Mouse (Mus musculus): ENCODE measurements around the gene Cpeb4. TPM values are rescaled to one million over a fixed set of nuclear protein-coding genes. Genes with fewer than 3 reads are reported as not detected.
"Not testable (repeated sequence)": the region's sequence is repeated elsewhere in the genome, so short reads cannot be mapped to it uniquely, and the experiment has no call there.

Cpeb4 gene
- polyA plus RNA-seq, 1 experiment from 2014 or later, result 10.2 TPM

DNA sequence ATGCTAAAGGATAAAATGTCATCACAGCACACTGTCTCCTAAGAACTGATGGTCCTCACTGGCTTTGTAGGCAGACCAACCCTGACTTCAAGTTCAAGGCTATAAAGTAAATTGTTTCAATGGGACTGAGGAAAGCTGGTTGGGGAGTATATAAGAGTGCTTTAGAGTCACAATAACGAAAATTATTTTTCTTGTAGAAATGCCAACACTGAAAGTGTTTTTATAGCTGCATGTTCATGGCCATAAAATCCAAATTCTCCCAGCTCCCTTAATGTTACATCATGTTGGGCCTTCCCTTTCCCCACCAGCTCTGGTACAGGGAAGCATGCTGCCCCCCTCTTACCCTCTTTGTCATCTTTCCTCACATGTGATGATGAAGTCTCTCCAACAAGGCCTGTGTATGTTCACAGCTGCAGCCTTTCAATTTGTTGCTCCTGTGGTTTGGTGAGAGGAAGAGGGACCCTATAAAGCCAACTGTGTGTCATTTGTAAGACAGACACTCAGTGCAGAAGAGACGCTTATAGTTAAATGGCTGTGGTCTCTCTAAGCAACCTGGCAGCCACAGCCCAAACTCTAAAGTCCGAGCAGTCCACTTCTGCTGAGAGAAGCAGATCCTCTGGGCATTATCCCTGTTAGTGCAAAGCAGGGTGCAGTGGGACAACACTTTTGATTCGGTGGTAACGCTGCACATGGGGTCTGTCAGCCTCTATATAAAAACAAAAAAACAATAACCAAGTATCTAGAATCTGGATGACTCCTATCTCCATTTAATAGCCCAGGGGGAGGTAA, 29.6 kb upstream of the Cpeb4 start:
- no peak for ATAC-seq (replicated peaks; ENCODE audit: low FRiP score)
- 87% methylated on average over 5 of the region's 5 CpGs for WGBS
- Histone ChIP-seq H3K4me3 (ENCODE audit: low read depth, low read length) (no peak overlapping the region), H3K27me3 (ENCODE audit: control insufficient read depth, insufficient read depth, low read length) (no peaks in the 10 kb centered on the region), H3K9me3 (ENCODE audit: control insufficient read depth, low read length) (no peaks in the 10 kb centered on the region), H3K4me1 (replicated peaks; ENCODE audit: control insufficient read depth, insufficient read depth, low read length) (no peaks in the 10 kb centered on the region; the same call in 1 of the 2 replicates), H3K9ac (ENCODE audit: low read length) (no peak overlapping the region), H3K36me3 (ENCODE audit: control insufficient read depth, insufficient read depth, low read length) (no peaks in the 10 kb centered on the region), H3K4me2 (ENCODE audit: low read depth, low read length, severe bottlenecking) (no peak overlapping the region), H3K27ac (ENCODE audit: low read depth, low read length) (no peak overlapping the region)
- no peak for DNase-seq (ENCODE audit: low spot score)

DNA sequence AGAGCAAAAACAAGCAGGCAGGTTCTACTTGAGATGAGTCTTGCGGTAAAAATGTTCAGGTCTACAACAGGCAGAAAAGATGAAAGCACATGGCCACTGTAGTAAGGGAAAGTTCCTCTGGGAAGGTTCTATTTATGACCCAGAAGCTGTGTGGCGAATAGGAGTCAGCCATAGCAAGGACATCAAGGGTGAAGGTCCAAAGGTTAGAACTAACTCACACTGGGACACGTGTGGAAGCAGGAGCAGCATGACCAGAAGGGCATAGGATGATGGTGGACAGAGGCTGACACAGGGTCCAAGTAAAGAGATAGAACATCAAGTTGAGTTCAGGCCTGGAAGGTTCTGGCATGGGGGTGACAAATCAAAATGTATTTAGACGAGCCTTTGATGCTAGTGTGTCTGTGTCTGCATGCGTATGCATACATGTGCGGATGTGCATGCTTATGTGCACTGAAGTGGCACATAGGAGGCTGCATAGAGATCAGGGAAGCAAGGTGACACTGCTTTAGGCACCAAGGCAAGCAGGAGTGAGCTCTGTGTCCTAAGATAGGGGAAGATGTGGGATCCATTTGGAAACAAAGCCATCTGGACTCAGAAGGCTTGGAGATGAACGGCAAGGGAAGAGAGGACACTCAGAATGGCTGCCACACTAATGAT, 28.7 kb upstream of the Cpeb4 start:
- no peak overlapping the region for H3K27ac ChIP-seq (ENCODE audit: low read depth, low read length)
- 88% methylated on average over 7 of the region's 7 CpGs for WGBS
- no peak for ATAC-seq (replicated peaks; ENCODE audit: low FRiP score)

DNA sequence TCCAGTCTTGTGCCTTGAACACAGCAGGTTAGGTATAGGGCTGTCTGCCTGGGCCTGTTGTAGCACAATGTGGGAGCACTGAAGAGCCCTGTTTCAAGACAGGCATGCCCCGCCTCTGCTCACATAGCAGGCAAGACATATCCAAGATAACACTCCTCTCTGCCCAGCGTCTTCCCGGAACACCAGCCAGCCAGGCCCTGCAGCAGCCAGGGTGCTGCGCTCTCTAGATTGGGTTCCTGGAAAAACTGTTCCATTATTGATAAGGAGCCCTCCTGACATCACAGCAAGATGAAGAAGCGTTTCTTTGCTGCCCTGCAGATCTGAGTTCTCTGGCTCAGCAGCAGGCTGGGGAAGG, 28.2 kb upstream of the Cpeb4 start:
- H3K9ac ChIP-seq (ENCODE audit: low read length), result no peak overlapping the region
- H3K27me3 ChIP-seq (ENCODE audit: control insufficient read depth, insufficient read depth, low read length), result no peaks in the 10 kb centered on the region
- H3K9me3 ChIP-seq (ENCODE audit: control insufficient read depth, low read length), result no peaks in the 10 kb centered on the region
- DNase-seq (ENCODE audit: low spot score), result peak; percentile 54
- H3K27ac ChIP-seq (ENCODE audit: low read depth, low read length), result no peak overlapping the region
- no peaks in the 10 kb centered on the region for H3K36me3 ChIP-seq (ENCODE audit: control insufficient read depth, insufficient read depth, low read length)
- no peaks in the 10 kb centered on the region; the same call in 1 of the 2 replicates for H3K4me1 ChIP-seq (replicated peaks; ENCODE audit: control insufficient read depth, insufficient read depth, low read length)
- H3K4me3 ChIP-seq (ENCODE audit: low read depth, low read length), result no peak overlapping the region
- ATAC-seq (replicated peaks; ENCODE audit: low FRiP score), result no peak
- WGBS, result 86% methylated on average over 5 of the region's 5 CpGs
- H3K4me2 ChIP-seq (ENCODE audit: low read depth, low read length, severe bottlenecking), result no peak overlapping the region

More for the DNA sequence above, 28.7 kb upstream of the Cpeb4 start:
- Histone ChIP-seq H3K9ac (ENCODE audit: low read length) (no peak overlapping the region), H3K4me3 (ENCODE audit: low read depth, low read length) (no peak overlapping the region), H3K4me1 (replicated peaks; ENCODE audit: control insufficient read depth, insufficient read depth, low read length) (no peaks in the 10 kb centered on the region; the same call in 1 of the 2 replicates), H3K9me3 (ENCODE audit: control insufficient read depth, low read length) (no peaks in the 10 kb centered on the region), H3K4me2 (ENCODE audit: low read depth, low read length, severe bottlenecking) (no peak overlapping the region), H3K36me3 (ENCODE audit: control insufficient read depth, insufficient read depth, low read length) (no peaks in the 10 kb centered on the region), H3K27me3 (ENCODE audit: control insufficient read depth, insufficient read depth, low read length) (no peaks in the 10 kb centered on the region)
- DNase-seq (ENCODE audit: low spot score), result no peak

DNA sequence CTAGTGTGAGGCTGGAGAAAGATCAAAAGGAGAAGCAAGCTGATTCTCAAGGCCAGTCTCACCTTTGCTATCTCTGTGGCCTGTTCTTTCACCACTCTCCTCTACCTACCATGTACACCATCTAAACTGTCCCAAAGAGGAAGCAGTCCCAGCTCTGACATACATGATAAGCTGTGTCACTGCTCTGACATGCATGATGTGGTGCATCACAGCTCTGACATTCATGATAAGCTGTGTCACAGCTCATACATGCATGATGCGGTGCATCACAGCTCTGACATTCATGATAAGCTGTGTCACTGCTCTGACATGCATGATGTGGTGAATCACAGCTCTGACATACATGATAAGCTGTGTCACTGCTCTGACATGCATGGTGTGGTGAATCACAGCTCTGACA, 26.9 kb upstream of the Cpeb4 start:
- H3K27me3 ChIP-seq (ENCODE audit: control insufficient read depth, insufficient read depth, low read length); H3K9ac ChIP-seq (ENCODE audit: low read length); H3K4me3 ChIP-seq (ENCODE audit: low read depth, low read length); H3K9me3 ChIP-seq (ENCODE audit: control insufficient read depth, low read length); H3K27ac ChIP-seq (ENCODE audit: low read depth, low read length); ATAC-seq (replicated peaks; ENCODE audit: low FRiP score); H3K4me1 ChIP-seq (replicated peaks; ENCODE audit: control insufficient read depth, insufficient read depth, low read length); H3K36me3 ChIP-seq (ENCODE audit: control insufficient read depth, insufficient read depth, low read length); DNase-seq (ENCODE audit: low spot score); H3K4me2 ChIP-seq (ENCODE audit: low read depth, low read length, severe bottlenecking): not testable (repeated sequence)
- WGBS, result 91% methylated on average over 1 of the region's 1 CpGs

DNA sequence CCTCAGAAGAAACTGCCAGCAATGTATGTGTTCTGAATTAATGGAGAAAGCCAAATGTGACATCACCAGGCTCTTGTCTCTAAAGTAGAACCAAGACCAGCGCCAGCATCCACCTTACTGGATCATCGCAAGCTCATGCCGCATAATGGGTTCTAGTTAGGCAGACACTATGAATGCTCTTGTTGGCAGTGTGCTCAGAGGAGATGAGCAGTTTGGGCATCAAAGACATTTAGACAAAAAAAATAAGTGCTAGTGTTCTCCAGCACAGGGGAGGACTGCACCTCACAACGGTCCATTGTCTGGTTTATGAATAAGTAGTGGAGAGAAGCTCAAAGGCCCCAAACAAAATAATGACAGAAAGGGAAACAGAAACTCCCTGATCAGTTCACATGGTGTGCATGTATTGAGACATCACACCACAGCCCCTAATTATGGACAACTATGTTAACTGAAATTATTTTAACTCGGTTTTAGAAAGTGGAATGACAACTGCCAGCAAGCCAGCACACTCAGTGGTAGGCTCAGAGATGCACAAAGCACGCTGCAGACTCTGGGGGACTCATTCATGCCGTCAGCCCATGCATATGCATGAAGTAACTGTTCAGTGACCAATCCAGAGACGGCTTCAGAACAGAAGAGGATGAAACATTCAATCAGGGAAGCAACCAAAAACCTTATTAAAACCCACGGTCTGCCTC, 25.1 kb upstream of the Cpeb4 start:
- H3K27ac ChIP-seq (ENCODE audit: low read depth, low read length), result peak overlapping the region; percentile 80
- no peaks in the 10 kb centered on the region; the same call in 1 of the 2 replicates for H3K4me1 ChIP-seq (replicated peaks; ENCODE audit: control insufficient read depth, insufficient read depth, low read length)
- no peak overlapping the region for H3K4me3 ChIP-seq (ENCODE audit: low read depth, low read length)
- WGBS, result 36% methylated on average over 9 of the region's 9 CpGs
- H3K9me3 ChIP-seq (ENCODE audit: control insufficient read depth, low read length), result no peaks in the 10 kb centered on the region
- H3K27me3 ChIP-seq (ENCODE audit: control insufficient read depth, insufficient read depth, low read length), result no peaks in the 10 kb centered on the region
- H3K4me2 ChIP-seq (ENCODE audit: low read depth, low read length, severe bottlenecking), result no peak overlapping the region
- H3K36me3 ChIP-seq (ENCODE audit: control insufficient read depth, insufficient read depth, low read length), result no peaks in the 10 kb centered on the region
- ATAC-seq (replicated peaks; ENCODE audit: low FRiP score), result peak; percentile 95
- H3K9ac ChIP-seq (ENCODE audit: low read length), result no peak overlapping the region
- peak; percentile 65 for DNase-seq (ENCODE audit: low spot score)

DNA sequence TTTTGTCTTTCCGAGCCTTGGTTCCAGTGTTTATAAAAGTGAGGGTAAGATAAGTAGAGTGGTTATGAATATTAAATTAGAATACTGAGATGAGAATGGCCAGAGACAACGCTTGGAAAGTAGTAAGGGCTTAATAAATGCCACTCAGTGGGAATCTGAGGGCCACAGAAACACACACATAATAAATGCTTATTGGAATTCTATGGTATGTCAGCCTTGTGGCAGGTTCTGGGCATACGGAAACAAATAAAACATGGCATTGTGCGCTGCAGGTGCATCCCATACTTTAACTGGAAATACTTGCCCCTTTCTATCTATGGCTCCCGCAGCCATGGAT, 24.6 kb upstream of the Cpeb4 start:
- Histone ChIP-seq H3K4me1 (replicated peaks; ENCODE audit: control insufficient read depth, insufficient read depth, low read length) (no peaks in the 10 kb centered on the region; the same call in 1 of the 2 replicates), H3K4me3 (ENCODE audit: low read depth, low read length) (no peak overlapping the region), H3K27me3 (ENCODE audit: control insufficient read depth, insufficient read depth, low read length) (no peaks in the 10 kb centered on the region), H3K9me3 (ENCODE audit: control insufficient read depth, low read length) (no peaks in the 10 kb centered on the region), H3K36me3 (ENCODE audit: control insufficient read depth, insufficient read depth, low read length) (no peaks in the 10 kb centered on the region), H3K4me2 (ENCODE audit: low read depth, low read length, severe bottlenecking) (no peak overlapping the region), H3K9ac (ENCODE audit: low read length) (no peak overlapping the region), H3K27ac (ENCODE audit: low read depth, low read length) (peak overlapping the region; percentile 65)
- ATAC-seq (replicated peaks; ENCODE audit: low FRiP score) (peak; percentile 36; the same call in 1 of the 2 replicates), DNase-seq (ENCODE audit: low spot score) (no peak)
- 66% methylated on average over 5 of the region's 5 CpGs for WGBS

DNA sequence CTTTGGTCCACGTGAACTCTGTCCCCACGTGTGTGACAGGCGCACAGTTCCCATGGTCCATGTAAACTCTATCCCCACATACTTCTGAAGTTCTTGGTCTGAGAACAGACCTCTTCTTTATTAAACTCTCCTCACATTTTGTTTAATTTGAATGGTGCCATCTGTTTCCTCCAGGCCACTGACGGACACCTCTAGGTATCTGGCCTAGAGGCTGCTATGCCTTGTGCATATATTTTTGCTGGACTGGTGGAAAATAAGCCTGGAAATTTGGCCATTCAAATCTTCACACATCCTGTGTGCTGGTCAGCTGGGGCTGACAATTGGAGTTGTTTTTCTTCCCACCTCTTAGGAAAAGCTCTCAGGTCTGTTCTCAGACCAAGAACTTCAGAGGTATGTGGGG, 23.3 kb upstream of the Cpeb4 start:
- Histone ChIP-seq H3K36me3 (ENCODE audit: control insufficient read depth, insufficient read depth, low read length) (no peaks in the 10 kb centered on the region), H3K4me3 (ENCODE audit: low read depth, low read length) (no peak overlapping the region), H3K4me1 (replicated peaks; ENCODE audit: control insufficient read depth, insufficient read depth, low read length) (no peaks in the 10 kb centered on the region; the same call in 1 of the 2 replicates), H3K27me3 (ENCODE audit: control insufficient read depth, insufficient read depth, low read length) (no peaks in the 10 kb centered on the region), H3K9ac (ENCODE audit: low read length) (no peak overlapping the region), H3K4me2 (ENCODE audit: low read depth, low read length, severe bottlenecking) (no peak overlapping the region), H3K27ac (ENCODE audit: low read depth, low read length) (no peak overlapping the region), H3K9me3 (ENCODE audit: control insufficient read depth, low read length) (no peaks in the 10 kb centered on the region)
- ATAC-seq (replicated peaks; ENCODE audit: low FRiP score), result no peak
- DNase-seq (ENCODE audit: low spot score), result no peak
- WGBS, result 89% methylated on average over 4 of the region's 4 CpGs

DNA sequence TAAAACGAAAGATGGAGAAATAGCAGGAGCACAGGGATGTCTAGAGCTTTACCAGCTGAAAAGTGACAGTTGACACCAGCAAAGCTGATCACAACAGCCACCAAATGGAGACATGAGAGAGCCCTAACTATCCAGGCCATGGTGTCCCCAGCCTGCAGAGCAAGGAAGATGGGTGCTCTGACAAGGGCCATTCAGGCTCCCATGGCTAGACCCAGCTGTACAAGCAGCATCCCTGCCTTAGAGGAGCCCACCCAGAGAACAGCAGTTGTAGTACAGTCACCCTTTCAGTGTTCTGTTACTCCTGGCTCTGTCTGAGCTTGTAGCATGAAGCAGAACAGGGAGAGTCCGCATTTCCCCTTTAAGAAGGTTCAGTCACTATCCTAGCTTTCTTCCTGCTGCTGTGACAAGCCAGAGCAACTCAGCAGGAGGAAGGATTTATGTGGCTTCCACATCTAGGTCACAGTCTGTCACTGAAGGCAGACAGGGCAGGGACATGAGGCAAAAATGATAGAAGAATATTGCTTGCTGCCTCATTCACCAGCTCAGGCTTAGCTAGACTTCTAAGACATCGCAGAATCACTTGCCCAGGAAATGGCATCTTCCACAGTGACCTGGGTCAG, 21.7 kb upstream of the Cpeb4 start:
- Histone ChIP-seq H3K9me3 (ENCODE audit: control insufficient read depth, low read length) (no peaks in the 10 kb centered on the region), H3K27ac (ENCODE audit: low read depth, low read length) (no peak overlapping the region), H3K4me1 (replicated peaks; ENCODE audit: control insufficient read depth, insufficient read depth, low read length) (no peaks in the 10 kb centered on the region; the same call in 1 of the 2 replicates), H3K27me3 (ENCODE audit: control insufficient read depth, insufficient read depth, low read length) (no peaks in the 10 kb centered on the region), H3K9ac (ENCODE audit: low read length) (no peak overlapping the region), H3K4me2 (ENCODE audit: low read depth, low read length, severe bottlenecking) (no peak overlapping the region), H3K4me3 (ENCODE audit: low read depth, low read length) (no peak overlapping the region), H3K36me3 (ENCODE audit: control insufficient read depth, insufficient read depth, low read length) (no peaks in the 10 kb centered on the region)
- DNase-seq (ENCODE audit: low spot score) (no peak), ATAC-seq (replicated peaks; ENCODE audit: low FRiP score) (no peak)
- 86% methylated on average over 3 of the region's 3 CpGs for WGBS
